Mouse (Mus musculus): Measurements from ENCODE around the gene Itch. TPM values are rescaled to one million over a fixed set of nuclear protein-coding genes. Genes with fewer than 3 reads are reported as not detected.

Gene Itch
- polyA plus RNA-seq, 1 experiment from 2014 or later, result 37.1 TPM

- H3K4me3 ChIP-seq (ENCODE audit: control insufficient read depth in 1 of 2, insufficient read depth in 1 of 2, low read depth in 1 of 2, low read length in 2 of 2), result no peak overlapping the region
- H3K9ac ChIP-seq (ENCODE audit: low read length), result no peak overlapping the region
- no peak for ATAC-seq (ENCODE audit: insufficient number of reproducible peaks, insufficient read depth, low FRiP score, low read depth)
- WGBS, result 64% methylated on average over 10 of the region's 10 CpGs
- no peaks in the 10 kb centered on the region; the same call in 1 of the 2 replicates for H3K36me3 ChIP-seq (ENCODE audit: control insufficient read depth, insufficient read depth, low read length)
- no peak overlapping the region for H3K4me2 ChIP-seq (ENCODE audit: low read length)
- H3K27ac ChIP-seq (replicated peaks in 1 of 2; ENCODE audit: control insufficient read depth in 1 of 2, insufficient read depth in 1 of 2, low read depth in 2 of 2, low read length in 2 of 2), result no peak overlapping the region
- H3K4me1 ChIP-seq (ENCODE audit: control insufficient read depth in 2 of 2, insufficient read depth in 2 of 2, low read length in 2 of 2), result peaks cover 13 to 21% of the 10 kb centered on the region in 2 experiments
- H3K27me3 ChIP-seq (ENCODE audit: control insufficient read depth, insufficient read depth, low read length), result no peaks in the 10 kb centered on the region
- H3K9me3 ChIP-seq (ENCODE audit: control insufficient read depth, low read length), result no peaks in the 10 kb centered on the region
Measured at GRCm38 (mm10) chr2:155272396-155273170, 139.3 kb downstream of the Itch start.

GRCm38 (mm10) chr2:155273603-155274002, 140.3 kb downstream of the Itch start:
- Histone ChIP-seq H3K27me3 (ENCODE audit: control insufficient read depth, insufficient read depth, low read length) (no peaks in the 10 kb centered on the region), H3K4me2 (ENCODE audit: low read length) (no peak overlapping the region), H3K36me3 (ENCODE audit: control insufficient read depth, insufficient read depth, low read length) (peaks cover 9% of the 10 kb centered on the region), H3K4me1 (ENCODE audit: control insufficient read depth in 2 of 2, insufficient read depth in 2 of 2, low read length in 2 of 2) (peaks cover 13 to 22% of the 10 kb centered on the region in 2 experiments), H3K27ac (replicated peaks in 1 of 2; ENCODE audit: control insufficient read depth in 1 of 2, insufficient read depth in 1 of 2, low read depth in 2 of 2, low read length in 2 of 2) (no peak overlapping the region), H3K4me3 (ENCODE audit: control insufficient read depth in 1 of 2, insufficient read depth in 1 of 2, low read depth in 1 of 2, low read length in 2 of 2) (no peak overlapping the region), H3K9ac (ENCODE audit: low read length) (no peak overlapping the region), H3K9me3 (ENCODE audit: control insufficient read depth, low read length) (no peaks in the 10 kb centered on the region)
- ATAC-seq (ENCODE audit: insufficient number of reproducible peaks, insufficient read depth, low FRiP score, low read depth), result no peak
- 87% methylated on average over 8 of the region's 8 CpGs for WGBS

- H3K27ac ChIP-seq (replicated peaks in 1 of 2; ENCODE audit: control insufficient read depth in 1 of 2, insufficient read depth in 1 of 2, low read depth in 2 of 2, low read length in 2 of 2), result peak within 1 kb of the TSS; percentile 69 to 86
- H3K4me3 ChIP-seq (ENCODE audit: control insufficient read depth in 1 of 2, insufficient read depth in 1 of 2, low read depth in 1 of 2, low read length in 2 of 2), result peak within 1 kb of the TSS; percentile 75 to 86
- under 1% methylated on average over 47 of the region's 47 CpGs for WGBS
- peak; percentile 83 for ATAC-seq (ENCODE audit: insufficient number of reproducible peaks, insufficient read depth, low FRiP score, low read depth)
- peak within 1 kb of the TSS; percentile 94 for H3K9ac ChIP-seq (ENCODE audit: low read length)
- H3K9me3 ChIP-seq (ENCODE audit: control insufficient read depth, low read length), result no peaks in the 10 kb centered on the region
- H3K4me2 ChIP-seq (ENCODE audit: low read length), result peak within 1 kb of the TSS; percentile 82
- no peaks in the 10 kb centered on the region for H3K27me3 ChIP-seq (ENCODE audit: control insufficient read depth, insufficient read depth, low read length)
- peaks cover 24% of the 10 kb centered on the region for H3K36me3 ChIP-seq (ENCODE audit: control insufficient read depth, insufficient read depth, low read length)
- H3K4me1 ChIP-seq (ENCODE audit: control insufficient read depth in 2 of 2, insufficient read depth in 2 of 2, low read length in 2 of 2), result peaks cover 13 to 22% of the 10 kb centered on the region in 2 experiments
Measured at GRCm38 (mm10) chr2:155276195-155276594, 142.9 kb downstream of the Itch start, which contains the start of gene Map1lc3a. Map1lc3a (plus strand) TSS chr2:155276297.

Other genes with a start within 250 kb of the Itch start
- 67.3 and 72.8 TPM in 2 replicates for gene Eif2s2, start 240.6 kb upstream of the Itch start, polyA plus RNA-seq (2014; fragmentation: Nextera tagmentation; extraction: Ambion mirVana)
- 0.61 and 0.69 TPM in 2 replicates for gene Gm14226, start 115.2 kb upstream of the Itch start, polyA plus RNA-seq (2014; fragmentation: Nextera tagmentation; extraction: Ambion mirVana)
- gene Ahcy, start 59.0 kb upstream of the Itch start, polyA plus RNA-seq (2014; fragmentation: Nextera tagmentation; extraction: Ambion mirVana), result 46.0 and 46.7 TPM in 2 replicates
- gene Dynlrb1, start 103.0 kb downstream of the Itch start, polyA plus RNA-seq (2014; fragmentation: Nextera tagmentation; extraction: Ambion mirVana), result 491 and 511 TPM in 2 replicates
- 359 and 441 TPM in 2 replicates for gene Map1lc3a, start 142.8 kb downstream of the Itch start, polyA plus RNA-seq (2014; fragmentation: Nextera tagmentation; extraction: Ambion mirVana)
- gene Pigu, start 223.9 kb downstream of the Itch start, polyA plus RNA-seq (2014; fragmentation: Nextera tagmentation; extraction: Ambion mirVana), result 54.1 and 57.0 TPM in 2 replicates
- 96.9 and 97.0 TPM in 2 replicates for gene Trp53inp2, start 247.6 kb downstream of the Itch start, polyA plus RNA-seq (2014; fragmentation: Nextera tagmentation; extraction: Ambion mirVana)